Mouse (Mus musculus): ENCODE measurements at regions not wholly inside any gene's neighbourhood (a gene's known extent, or its start where the extent isn't known, plus 50 kb on each side); places are given as distances from the start of the nearest gene placed in this dataset.
A peak's percentile ranks its signal among the peaks of the same experiment; 100 is the strongest.
"Not testable (repeated sequence)": the region's sequence is repeated elsewhere in the genome, so short reads cannot be mapped to it uniquely, and the experiment has no call there.

DNA sequence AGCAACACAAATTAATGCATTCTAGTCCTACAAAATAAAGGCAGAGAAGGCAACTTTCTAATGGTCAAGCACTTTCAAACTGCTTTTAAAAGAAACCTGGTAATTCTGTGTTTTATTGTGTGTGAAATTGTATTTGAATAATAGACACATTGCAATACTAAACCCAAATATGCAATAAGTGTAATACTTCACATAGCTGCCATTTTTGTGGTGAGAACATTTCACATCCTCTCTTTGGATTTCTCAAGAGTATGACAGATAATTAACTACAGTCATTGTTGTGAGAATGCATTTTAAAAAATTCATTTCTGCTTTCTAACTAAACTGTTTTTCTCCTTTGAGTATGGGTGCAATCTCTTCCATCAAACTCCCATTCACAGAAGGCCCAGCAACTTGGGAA lies 256.4 kb downstream of the Sema3d start:
- no peak for DNase-seq

DNA sequence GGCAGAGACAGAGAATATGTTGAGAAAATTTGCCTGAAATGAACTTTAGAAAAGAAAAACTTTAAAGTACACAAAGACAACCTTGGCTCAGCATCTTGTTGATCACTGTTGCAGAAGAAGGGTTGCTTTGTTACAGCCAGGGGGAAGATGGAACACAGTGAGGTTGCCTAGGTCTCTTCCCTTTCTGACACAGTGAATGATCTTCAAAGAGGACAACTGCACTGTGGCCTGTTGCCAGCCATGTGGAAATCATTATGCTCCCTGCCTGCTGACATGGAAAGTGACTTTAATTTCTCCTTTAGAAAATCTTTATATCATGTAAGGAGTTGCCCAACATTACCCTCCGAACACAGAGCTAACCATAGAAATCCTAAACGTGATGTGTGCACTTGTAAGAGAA lies 263.1 kb downstream of the Sema3d start:
- no peak for DNase-seq

DNA sequence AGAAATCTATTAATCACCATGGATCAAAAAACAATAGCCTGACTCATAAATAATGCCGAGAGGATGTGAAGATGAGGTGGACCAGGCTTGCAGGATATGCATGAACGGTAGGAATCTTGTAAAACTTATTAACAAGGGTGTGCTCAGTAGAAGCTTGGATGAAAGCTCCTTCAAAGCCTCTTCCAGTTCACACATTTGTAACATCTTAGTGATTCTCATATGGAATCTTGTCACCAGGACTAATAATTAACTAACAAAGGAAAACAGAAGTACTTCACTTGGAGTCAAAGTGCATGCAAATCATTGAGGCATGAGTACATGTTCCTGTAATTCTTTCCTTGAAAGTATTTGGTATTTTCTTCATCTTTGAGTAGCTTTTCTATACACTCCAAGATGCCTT lies 290.5 kb downstream of the Sema3d start:
- no peak for DNase-seq

DNA sequence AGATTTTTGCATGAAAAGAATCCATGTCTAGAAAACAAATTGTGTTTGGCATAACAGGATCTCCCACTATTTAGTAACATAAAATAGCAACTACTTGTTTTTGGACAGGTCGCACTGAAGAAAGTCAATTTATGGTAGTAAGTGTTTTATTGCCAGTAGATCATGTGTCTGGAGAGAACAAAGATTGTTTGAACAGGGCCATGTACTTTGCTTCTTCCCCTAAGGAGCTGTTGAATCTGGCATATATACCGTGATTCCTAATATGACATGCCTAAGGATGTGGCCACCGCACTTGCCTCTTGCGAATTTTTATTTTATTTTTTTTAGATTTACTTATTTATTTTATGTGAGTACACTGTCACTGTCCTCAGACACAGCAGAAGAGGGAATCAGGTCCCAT lies 290.9 kb downstream of the Sema3d start:
- DNase-seq: no peak

DNA sequence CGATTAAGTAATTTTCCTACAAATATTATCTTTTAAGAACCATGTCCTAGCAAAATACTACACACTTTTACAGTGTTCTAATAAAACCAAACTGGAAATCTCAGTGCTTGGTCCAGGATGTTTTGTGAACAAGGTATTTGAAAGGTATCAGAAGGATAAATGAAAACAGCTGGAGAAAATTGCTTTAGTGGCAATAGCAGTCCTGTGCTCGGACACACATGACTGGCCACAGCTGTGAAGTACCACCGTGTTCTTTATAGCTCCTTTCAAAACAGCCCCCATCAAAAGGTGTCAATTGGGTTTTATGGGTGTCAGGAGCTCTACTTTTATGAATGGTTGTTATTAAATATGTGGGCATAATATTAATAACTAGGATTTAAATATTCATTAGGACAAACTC lies 293.5 kb downstream of the Sema3d start:
- DNase-seq: no peak

DNA sequence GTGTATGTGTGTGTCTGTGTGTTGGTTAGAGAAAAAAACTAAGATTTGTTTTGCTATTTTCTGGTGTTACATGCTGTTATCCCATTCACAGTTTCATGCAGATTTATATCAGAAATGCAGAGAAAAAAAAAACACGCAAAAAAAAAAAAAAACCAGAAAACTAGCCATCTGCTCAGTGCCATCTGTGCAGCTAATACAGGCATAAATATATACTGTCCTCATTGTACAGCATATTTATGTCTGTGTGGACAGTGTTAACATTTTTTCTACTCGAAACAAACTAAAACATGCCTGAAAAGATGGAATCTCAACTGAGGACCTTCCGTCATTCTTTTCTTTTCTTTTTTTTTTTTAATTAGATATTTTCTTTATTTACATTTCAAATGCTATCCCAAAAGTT lies 331.7 kb downstream of the Sema3d start:
- no peak for DNase-seq

DNA sequence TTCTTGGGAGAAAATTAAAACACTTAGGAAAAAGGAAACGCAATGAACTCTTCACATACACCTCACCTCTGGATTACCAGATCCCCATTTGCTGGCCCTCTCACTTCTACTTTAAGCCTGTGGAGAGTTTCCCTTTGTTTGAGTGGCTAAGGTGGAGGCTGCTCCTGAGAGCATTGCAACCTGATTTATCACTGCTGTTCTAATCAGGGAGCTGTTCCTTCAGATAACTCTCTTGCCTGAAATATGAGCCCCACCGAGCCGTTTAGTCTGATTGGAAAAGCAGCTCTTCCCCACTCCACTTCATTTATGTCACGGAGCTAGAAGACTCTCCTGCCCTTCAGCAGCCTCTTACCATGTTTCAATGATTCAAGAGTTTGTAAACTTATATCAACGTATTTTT lies 368.3 kb downstream of the Sema3d start:
- DNase-seq: no peak

DNA sequence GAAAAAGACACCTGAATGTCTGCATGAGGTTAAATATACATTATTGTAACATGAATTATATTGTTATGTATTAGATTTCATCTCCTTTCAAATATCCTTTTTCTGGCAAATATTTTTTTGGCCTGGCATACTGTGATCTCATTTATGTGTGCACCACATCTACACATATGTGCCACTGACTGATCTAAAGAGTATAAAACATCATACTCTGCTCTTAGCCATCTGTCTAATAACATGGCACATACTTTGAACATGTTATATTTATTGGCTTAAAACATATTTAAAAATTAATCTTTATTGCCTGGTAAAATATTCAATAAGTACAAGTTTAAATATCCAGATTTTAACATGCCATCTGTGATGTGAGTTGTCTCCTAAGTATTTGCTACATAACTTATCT lies 365.6 kb upstream of the Sema3a start:
- no peak for DNase-seq

DNA sequence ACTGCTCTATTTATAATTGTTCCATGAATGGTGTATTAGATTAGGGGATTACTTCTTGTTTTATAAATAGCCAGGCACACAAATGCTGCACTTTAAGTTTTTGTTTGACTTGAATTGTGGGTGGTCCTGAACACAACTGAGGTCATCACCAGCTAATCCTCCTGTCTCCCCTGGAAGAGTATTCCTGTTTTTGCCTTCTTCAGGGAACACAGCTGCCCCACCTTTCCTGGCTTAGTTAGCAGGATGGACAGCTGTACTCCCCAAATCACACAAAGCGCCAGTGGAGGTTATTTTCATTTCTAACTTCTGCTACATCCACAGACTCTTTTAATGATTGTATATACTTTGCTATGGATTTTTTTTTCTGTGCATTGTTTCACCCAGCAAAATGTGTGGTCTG lies 357.8 kb upstream of the Sema3a start:
- DNase-seq: no peak

DNA sequence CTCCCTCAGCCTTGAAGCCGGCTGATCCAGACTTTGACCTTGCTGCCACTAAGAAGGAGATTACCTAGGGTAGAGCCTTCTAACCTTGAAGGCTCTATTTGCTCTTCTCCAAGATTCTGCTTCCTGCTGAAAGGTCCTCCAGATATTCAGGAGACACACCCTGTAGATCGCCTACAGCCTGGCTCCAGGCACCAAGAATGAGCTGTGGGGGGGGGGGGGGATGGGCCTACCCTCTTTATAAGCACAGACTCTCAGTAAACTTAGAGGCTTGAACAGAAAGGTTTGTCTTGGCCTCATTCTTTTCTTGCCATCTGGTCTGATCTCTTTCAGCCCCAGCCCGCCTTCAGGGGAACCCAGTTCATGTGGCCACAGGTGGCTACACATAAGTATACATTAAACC lies 342.5 kb upstream of the Sema3a start:
- no peak for DNase-seq

DNA sequence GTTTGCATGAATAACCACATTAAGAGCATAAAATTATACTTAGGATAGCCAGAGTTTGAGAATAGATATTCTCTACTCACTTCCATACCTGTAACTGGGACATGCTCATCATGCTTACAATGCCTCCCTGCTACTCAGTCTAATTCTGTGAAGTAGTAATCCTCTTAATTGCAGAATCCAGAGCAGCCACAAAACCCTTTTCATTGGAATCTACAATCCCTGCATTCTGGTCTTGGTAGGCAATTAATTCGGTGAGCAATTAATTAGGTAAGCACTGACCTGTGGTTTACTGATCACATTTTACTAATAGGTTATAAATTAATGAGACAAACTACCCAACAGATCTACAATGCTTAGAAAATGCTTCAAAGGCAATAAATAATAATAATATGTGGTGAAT lies 316.5 kb upstream of the Sema3a start:
- DNase-seq: no peak

DNA sequence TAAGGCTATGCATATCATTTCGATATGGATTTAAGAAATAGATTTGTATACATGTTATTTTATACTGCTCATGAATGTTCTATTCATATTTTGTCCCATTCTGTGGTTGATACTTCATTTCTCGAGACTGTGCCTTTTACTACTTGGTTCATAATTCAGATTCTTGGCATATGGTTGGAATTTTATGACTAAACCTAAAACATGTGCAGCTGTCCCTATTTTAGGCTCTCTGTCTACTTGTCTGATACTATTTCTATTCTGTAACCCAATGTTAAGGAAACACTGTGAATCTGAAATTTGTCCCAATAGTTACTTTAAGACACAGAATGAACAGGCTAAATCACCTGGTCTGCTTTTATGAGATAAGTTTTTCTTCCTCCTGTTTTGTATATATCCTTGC lies 315.3 kb upstream of the Sema3a start:
- no peak for DNase-seq

DNA sequence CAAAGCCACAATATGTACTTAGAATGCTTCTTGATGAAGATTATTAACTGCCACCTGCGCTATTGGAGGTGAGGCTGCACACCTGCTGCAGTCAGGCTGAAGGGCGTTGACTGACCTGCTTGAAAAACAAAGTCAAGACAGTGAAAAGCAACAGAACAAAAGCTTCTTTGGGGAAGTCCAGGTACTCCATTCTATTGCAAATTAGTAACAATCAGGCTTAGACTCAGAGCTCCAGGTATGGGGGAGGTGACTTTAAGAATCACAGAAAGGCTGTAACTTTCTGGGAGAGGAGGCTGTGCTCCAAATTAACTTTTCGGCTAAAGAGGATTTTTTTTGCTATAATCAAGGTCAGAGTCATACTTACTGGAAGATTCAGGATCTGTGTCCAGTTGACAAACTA lies 278.0 kb upstream of the Sema3a start:
- DNase-seq: not testable (repeated sequence)

DNA sequence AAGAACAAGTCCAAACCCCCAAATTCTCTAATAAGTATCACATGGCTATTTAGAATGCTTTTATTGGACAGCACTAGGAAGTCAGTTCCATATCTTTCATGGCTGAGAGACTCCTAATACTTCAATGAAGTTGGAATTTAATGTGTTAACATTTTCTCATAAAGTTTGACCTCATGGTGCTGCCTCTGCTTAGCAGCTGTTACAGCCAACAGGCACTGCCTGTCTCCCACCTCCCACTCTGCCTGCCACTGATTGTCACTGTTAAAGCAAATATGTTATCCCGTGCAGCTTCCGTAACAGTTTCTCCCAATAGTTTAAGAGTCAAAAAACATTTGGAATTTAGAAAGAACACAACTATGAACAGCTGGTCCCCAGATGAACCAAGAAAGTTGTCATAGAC lies 268.3 kb upstream of the Sema3a start:
- no peak for DNase-seq

DNA sequence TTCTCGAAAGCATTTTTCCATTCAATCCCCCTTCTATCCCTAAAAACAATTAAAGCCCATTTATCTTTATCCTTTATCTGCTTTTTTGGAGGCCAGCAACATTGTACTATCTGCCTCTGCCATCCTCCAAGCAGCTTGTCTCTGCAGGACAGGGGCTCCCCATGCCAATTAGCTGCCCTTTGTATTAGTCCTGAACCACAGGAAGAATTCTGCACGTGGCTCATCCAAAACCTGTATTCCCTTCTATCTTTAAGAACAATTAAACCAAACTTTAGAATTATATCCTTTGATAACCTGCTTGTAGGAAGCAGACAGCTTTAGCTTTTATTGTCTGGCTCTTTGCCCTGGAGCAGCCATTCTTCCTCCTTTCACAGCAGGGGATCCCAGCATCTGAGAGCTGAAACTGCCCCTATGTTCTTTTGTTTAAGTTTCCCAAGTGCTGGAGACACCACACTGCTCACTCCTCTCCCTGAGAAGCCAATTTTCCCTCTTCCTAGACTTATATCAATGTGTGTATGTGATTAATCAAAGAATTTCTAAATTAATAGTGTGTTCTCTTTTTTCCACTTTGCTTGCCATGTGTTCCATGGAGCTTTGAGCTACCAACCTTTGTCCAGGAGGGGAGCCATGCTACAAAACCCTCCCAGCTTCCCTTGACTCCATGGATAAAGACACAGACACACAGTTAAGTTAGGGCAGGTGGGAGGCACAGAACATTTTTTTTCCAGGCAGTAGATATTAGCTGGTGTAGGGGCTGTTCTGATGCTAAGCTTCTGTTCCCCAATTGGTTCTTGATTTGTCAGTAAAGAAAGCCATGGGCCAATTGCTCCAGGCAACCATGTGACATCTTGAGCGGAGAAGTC lies 256.6 kb upstream of the Sema3a start:
- DNase-seq: peak; percentile 2

DNA sequence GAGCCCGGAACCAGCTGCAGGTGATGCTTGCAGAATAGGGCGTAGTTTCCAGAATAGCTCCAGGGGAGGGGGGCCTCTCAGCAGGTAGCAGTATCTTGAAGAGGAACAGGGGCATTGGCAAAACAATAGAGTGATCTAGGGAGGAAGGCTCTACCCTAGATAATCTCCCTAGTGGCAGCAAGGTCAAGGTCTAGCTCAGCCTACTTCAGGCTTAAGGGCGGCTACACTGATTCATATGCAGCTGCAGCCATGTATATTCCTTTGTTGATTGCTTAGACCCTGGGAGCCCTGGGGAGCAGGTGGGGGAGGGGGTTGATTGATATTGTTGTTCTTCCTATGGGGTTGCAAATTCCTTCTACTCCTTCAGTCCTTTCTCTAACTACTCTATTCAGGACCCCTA lies 252.3 kb upstream of the Sema3a start:
- no peak for DNase-seq

DNA sequence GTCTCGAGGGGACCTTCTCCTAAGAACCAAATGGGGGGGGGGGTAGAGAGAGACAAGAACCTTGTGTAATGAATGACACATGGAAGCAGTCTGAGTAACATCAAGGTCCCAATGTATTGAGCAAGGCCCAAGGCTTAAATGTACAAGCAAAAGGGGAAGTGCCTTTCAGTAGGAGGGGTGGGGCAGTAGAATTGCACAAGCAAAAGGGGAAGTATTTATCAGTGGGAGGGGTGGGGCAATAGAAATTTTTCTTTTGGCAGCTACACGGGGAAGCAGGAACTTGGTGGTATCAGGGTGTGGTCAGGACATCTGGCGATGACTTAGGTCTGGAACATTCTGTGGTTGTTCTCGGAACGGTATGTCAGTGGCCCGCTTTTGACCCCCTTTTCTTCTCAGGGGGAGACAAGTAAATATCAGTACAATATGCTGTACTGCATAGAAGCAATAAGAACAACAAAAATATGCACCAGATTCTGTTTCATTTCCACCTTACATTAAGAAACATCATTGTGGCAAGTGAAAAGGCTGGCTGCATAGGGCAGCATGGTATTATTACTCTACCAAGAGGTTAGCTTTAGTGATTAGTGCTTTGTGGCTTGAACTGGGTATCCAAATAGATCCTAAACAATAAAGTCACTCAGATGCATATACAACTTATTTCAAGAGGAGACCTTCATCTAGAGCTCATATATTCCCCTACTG lies 247.5 kb upstream of the Sema3a start:
- DNase-seq: no peak

DNA sequence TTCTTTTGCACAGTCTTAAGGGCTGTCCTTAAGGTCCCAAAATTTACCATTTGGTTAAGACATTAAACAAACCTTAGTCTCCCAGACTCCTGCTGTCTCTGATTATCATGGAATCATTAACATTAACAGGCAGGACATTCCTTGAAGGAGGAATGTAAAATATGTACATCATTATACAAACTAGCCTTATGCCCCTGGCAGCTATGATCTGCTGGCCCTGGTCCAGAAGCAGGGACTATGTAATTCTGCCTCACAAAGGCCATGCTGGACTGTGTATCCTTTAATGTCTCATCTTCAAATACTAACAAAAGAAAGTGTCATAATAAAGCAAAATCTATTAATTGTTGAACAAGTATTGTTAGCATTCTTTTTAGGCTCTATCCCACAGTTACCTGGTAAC lies 232.9 kb upstream of the Sema3a start:
- no peak for DNase-seq

DNA sequence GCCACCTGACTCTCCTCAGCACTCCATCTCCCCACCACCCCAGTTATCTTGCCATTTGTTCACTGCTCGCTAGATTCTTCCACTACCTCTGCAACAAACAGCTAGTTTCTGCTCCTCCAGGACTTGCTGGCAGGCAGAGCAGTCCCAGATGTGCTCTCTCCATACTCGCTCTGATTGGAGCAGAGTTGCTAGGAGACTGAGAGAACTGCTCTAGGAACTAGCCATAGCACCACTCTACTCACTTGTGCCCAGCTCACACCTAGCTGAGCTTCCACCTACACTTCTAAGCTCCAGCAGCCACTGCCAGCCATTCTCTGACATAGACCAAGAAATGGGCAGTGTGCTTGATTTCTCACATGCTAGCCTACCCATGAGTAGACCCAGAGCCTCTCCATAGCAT lies 230.6 kb upstream of the Sema3a start:
- no peak for DNase-seq

DNA sequence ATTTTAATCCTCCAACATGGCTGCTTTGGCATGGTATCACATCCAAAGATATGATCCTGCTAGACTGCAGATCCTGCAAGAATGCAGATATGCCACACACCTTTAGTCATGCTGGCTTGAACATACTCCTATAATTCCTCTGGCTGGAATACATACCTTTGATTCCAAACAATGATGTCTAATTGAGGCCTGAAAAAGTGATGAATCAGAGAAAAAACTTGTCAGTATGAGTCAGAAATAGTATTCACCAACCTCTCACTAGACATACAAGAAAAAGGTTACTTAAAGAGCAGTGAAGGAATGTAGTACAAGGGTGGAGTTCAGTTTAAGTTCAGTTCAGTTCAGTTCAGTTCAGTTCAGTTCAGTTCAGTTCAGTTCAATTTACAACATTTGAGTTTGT lies 214.5 kb upstream of the Sema3a start:
- no peak for DNase-seq

DNA sequence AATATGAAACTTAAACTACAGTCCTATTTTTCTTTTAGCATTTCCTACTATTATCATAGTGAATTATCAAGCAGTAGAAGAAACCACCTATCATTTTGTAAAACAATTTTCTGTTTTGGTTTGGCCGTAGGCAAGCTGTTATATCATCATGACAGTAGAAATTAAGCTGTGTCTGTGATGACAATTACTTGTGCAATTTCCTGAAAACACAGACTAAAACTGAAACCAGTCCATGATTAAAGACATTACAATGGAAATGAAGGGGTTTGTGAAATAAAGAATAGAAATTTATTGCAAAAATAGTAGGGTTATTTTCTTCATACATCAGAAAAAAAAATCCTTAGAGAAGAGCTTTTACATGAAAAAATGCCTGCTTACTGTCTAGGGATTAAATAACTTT lies 210.8 kb upstream of the Sema3a start:
- no peak for DNase-seq

DNA sequence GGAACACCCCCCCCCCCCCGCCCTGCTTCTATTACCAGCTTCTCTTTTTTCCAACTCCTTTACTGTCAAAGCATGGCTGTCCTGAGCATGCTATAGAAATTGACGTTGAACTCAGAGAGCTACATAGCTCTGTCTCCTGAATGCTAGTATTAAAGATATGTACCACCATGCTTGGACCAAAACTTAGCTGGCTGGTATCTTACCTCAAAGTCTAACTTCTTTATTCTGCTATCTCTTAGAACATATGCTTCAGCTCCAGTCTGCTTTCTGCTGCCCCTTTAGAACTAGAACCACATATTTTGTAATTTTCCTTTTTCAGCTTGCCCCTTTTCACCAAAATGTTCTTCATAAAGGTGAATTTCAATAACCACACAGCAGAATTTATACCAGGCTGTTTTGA lies 205.9 kb upstream of the Sema3a start:
- DNase-seq: no peak

DNA sequence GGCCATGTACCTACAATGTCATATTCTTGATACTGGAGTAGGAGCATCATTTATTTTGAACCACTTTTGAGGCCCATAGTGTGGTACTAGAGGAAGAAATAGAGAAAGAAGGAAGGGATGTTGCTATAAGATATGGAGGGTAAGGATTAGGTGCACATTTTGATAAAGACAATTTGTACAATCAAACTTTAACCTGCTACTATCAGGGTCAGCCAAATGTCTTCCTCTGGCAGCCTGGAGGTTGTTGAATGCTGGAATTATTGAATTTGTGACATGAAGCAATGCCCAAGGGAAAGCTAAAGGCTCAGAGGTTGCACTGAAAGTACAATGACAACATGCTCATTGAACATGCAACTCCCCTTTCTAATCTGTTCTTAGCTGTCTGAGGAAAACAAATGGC lies 202.3 kb upstream of the Sema3a start:
- no peak for DNase-seq

DNA sequence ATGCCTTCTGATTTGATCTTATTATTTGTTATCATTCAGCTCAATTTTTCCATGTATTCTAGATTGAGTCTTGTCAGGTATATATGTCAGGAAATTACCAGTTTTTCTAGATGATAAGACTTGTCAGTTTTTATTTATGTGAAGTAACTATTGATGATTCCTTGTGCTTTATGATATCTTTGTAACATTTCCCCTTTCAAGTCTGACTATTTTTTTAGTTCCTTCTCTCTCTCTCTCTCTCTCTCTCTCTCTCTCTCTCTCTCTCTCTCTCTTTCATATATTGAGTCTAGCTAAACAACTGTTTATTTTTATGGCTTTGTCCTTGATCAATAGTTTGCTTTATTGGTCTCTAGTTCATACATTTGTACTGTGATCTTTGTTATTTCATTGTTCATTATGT lies 199.7 kb upstream of the Sema3a start:
- no peak for DNase-seq

DNA sequence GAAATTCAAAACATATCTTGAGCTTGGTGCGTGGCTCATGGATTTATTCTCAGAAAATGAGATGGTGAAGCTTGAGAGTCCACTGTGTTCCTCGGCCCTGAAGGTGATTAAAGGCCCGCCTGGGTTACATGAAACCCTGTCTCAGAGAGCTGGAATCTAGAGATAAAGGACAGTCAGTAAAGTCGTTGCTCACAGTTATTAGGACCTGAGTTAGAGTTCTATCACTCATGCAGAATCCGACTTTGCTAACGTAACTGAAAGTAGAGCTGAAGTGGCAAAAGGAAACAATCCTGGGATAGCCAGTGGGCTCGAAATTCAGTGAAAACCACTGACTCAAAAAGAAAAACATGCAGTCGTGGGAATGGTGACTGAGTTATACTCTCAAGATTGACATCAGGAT lies 198.9 kb upstream of the Sema3a start:
- DNase-seq: no peak

Data from cerebellum, adult 9-10 months (tissue).